Mouse (Mus musculus) olfactory bulb, adult 2 months (tissue): Measurements from ENCODE around the gene Rrp1.
"Not testable (repeated sequence)": the region's sequence is repeated elsewhere in the genome, so short reads cannot be mapped to it uniquely, and the experiment has no call there.

Source experiments
- CTCF ChIP-seq: fragments of 200-500 bp; IDR thresholded peaks from 2 replicates; pipeline ENCODE4 v1.5.1; 2012; ENCODE audit warnings: low read depth, mild to moderate bottlenecking, low read length, moderate library complexity; ENCODE audit not compliant: insufficient read depth
- POLR2A ChIP-seq: fragments of 200-500 bp; IDR thresholded peaks from 2 replicates; pipeline ENCODE4 v1.6.1; 2012; ENCODE audit warnings: mild to moderate bottlenecking, low read depth, low read length, moderate library complexity; ENCODE audit not compliant: insufficient read depth

DNA sequence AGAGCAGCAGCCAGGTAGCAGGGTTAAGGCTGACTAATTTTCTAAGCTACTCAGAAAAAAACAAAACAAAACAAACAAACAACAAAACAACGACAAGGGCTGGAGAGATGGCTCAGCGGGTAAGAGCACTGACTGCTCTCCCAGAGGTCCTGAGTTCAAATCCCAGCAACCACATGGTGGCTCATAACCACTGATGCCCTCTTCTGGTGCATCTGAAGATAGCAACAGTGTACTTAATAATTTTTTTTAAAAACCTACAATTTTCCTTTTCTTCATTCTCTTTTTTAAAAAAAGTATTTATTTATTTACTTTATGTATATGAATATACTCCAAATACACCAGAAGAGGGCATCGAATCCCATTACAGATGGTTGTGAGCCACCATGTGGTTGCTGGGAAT lies 53.8 kb downstream of the Rrp1 start:
- TF ChIP-seq CTCF, POLR2A: not testable (repeated sequence)
